Mouse (Mus musculus) ES-E14 (cell line): ENCODE measurements around the gene Tbc1d16.

ENCODE experiments used
- HCFC1 ChIP-seq: IDR thresholded peaks from 2 replicates; pipeline ENCODE4 v1.6.1; 2012; ENCODE audit warnings: low read length, inconsistent platforms, borderline replicate concordance; ENCODE audit not compliant: insufficient read depth
- MAFK ChIP-seq: IDR thresholded peaks from 2 replicates; pipeline ENCODE4 v1.6.1; 2014; ENCODE audit warnings: mild to moderate bottlenecking, low read depth, low read length, inconsistent platforms; ENCODE audit not compliant: insufficient read depth
- ZC3H11A ChIP-seq: IDR thresholded peaks from 2 replicates; pipeline ENCODE4 v1.6.1; 2012; ENCODE audit warnings: low read depth, mild to moderate bottlenecking, inconsistent platforms, low read length, borderline replicate concordance
- ZNF384 ChIP-seq: IDR thresholded peaks from 2 replicates; pipeline ENCODE4 v1.6.1; 2012; ENCODE audit warnings: low read depth, low read length, inconsistent platforms

- TF ChIP-seq ZNF384: no peak
- no peak for TF ChIP-seq HCFC1
- TF ChIP-seq MAFK: no peak
- TF ChIP-seq ZC3H11A: no peak
Observed at GRCm38 (mm10) chr11:119103991-119104390, 124.3 kb downstream of the Tbc1d16 start.
